Mouse (Mus musculus) cerebellum, adult 2 months (tissue): ENCODE data around the gene Clk2. TPM values are rescaled to one million over a fixed set of nuclear protein-coding genes. Genes with fewer than 3 reads are reported as not detected.

Experiments
- DNase-seq, 2 experiments: peaks; one replicate each; pipeline ENCODE4 v3.0.0; 2021
- H3K27ac ChIP-seq: fragments of 200-500 bp; 2 replicates; pipeline ENCODE4 v1.5.1; 2012; ENCODE audit warnings: low read length, control low read depth, inconsistent platforms; ENCODE audit not compliant: insufficient read depth
- H3K27me3 ChIP-seq: fragments of 200-500 bp; 2 replicates; pipeline ENCODE4 v1.6.1; 2012; ENCODE audit warnings: inconsistent platforms, mild to moderate bottlenecking, low read length, moderate library complexity; ENCODE audit not compliant: control insufficient read depth, insufficient read depth
- H3K4me1 ChIP-seq: fragments of 200-500 bp; 2 replicates; pipeline ENCODE4 v1.6.1; 2011; ENCODE audit warnings: low read length; ENCODE audit not compliant: control insufficient read depth, insufficient read depth
- H3K4me3 ChIP-seq: fragments of 200-500 bp; replicated peaks from 2 replicates; pipeline ENCODE3; 2011; ENCODE audit warnings: mild to moderate bottlenecking, low read depth, low read length, control low read depth; ENCODE audit not compliant: insufficient read depth
- CTCF ChIP-seq: fragments of 200-500 bp; IDR thresholded peaks from 2 replicates; pipeline ENCODE4 v1.5.1; 2011; ENCODE audit warnings: low read depth, mild to moderate bottlenecking, control low read depth, low read length, moderate library complexity, borderline replicate concordance; ENCODE audit not compliant: insufficient read depth
- POLR2A ChIP-seq: fragments of 200-500 bp; IDR thresholded peaks from 2 replicates; pipeline ENCODE4 v1.6.1; 2011; ENCODE audit warnings: low read length, control low read depth, borderline replicate concordance; ENCODE audit not compliant: insufficient read depth
- whole genome bisulfite sequencing: fragments of 180-500 bp; shearing (Covaris S2); methylation state at CpG from one replicate; pipeline ENCODE4 v1.1.7; 2018; 5-methylcytosine and 5-hydroxymethylcytosine counted together
- polyA plus RNA-seq: library from polyadenylated mRNA; depleted of rRNA; stranded (reverse); fragments of >200 nt; gene quantifications from 2 replicates; pipeline ENCODE4 v1.2.3, GENCODE M21; 2012; rRNA removed

Clk2 gene
- 75.5 and 80.2 TPM in 2 replicates for polyA plus RNA-seq

DNA sequence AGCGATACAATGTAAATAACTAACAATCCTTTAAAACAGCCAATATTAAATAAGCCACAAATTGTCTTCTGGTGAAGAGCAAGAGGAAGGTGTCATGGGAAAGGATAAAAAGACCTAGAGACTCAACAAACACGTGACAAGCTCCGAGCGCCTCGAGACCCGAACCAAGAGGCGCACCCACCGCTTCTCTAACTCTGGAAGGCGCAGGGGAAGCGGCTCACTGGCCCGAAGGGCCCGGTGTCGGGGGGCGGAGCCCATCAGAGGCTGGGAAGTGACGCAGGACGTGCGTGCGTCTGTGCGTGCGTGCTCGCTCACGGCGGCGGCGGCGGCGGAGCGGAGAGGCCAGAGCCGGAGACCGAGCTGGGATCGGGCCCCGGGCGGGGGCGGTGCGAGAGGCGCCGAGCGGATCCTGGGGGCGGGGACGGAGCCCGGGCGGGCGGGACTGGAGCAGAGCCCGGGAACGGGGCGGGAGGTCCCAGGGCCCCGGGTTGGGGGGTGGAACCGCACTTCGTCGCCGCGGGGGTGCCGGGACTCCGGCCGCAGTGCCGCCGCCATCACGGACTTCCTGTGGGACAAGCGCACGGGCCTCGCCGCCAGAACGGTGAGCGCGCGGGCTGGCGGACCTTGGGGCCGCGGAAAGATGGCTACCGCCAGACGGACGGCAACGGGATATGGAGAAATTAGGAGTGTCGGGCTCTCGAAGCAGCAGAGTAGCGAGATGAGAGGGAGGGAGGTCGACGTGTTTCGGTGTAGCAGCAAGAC is at the start of gene Clk2:
Clk2 (plus strand) TSS at position 290 of the 762 bp plus-strand sequence.
- TF ChIP-seq CTCF (no peak), POLR2A (peak; percentile 90; the same call in 1 of the 2 replicates)
- WGBS: under 1% methylated on average over 75 of the region's 79 CpGs

GRCm38 (mm10) chr3:89115522-89115921 is 49.1 kb upstream of the Clk2 start:
- no peak overlapping the region for H3K27ac ChIP-seq
- 4% methylated on average over 2 of the region's 2 CpGs for WGBS
- no peaks in the 10 kb centered on the region for H3K27me3 ChIP-seq
- DNase-seq: peak in 1 of 2 experiments; percentile 38
- TF ChIP-seq CTCF (peak; percentile 46; the same call in 1 of the 2 replicates), POLR2A (no peak)
- H3K4me1 ChIP-seq: no peaks in the 10 kb centered on the region
- H3K4me3 ChIP-seq: no peak overlapping the region

More for the DNA sequence above, at the start of gene Clk2:
- H3K27me3 ChIP-seq: no peaks in the 10 kb centered on the region
- peak; percentile 95 to 96 for DNase-seq
- peak within 1 kb of the TSS; percentile 83 for H3K4me3 ChIP-seq
- H3K27ac ChIP-seq: peak within 1 kb of the TSS; percentile 26
- peaks cover 8% of the 10 kb centered on the region; the same call in 1 of the 2 replicates for H3K4me1 ChIP-seq

GRCm38 (mm10) chr3:89123313-89123712 is 41.3 kb upstream of the Clk2 start:
- Histone ChIP-seq H3K4me1 (no peaks in the 10 kb centered on the region), H3K27me3 (no peaks in the 10 kb centered on the region), H3K4me3 (no peak overlapping the region), H3K27ac (no peak overlapping the region)
- no peak for DNase-seq
- WGBS: 79% methylated on average over 2 of the region's 2 CpGs
- no peak for TF ChIP-seq CTCF
- no peak for TF ChIP-seq POLR2A

DNA sequence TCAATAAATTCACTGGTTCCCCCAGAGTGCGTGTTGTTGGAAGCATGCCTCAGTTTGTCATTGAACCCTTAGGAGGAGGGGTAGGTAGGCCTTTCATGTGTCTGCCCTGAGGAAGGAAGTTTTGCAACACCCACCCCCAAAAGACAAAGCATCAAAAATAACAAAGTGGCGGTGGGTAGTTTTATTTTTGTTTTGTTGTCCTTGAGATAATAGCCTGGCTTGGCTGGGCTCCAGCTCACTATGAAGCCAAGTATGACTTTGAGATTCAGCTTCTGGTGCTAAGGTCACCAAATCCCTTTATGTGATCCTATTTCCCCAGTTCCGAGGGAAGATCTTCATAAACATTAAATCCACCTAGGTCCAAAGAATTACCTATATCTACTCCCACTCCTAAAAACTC is 40.4 kb upstream of the Clk2 start:
- 60% methylated on average over 3 of the region's 3 CpGs for WGBS
- DNase-seq: no peak
- H3K4me1 ChIP-seq: no peaks in the 10 kb centered on the region
- H3K27ac ChIP-seq: no peak overlapping the region
- no peak overlapping the region for H3K4me3 ChIP-seq
- no peak for TF ChIP-seq CTCF
- TF ChIP-seq POLR2A: no peak
- H3K27me3 ChIP-seq: no peaks in the 10 kb centered on the region

- 90% methylated on average over 3 of the region's 3 CpGs for WGBS
- TF ChIP-seq POLR2A: no peak
- no peak for TF ChIP-seq CTCF
- Histone ChIP-seq H3K27ac (no peak overlapping the region), H3K27me3 (no peaks in the 10 kb centered on the region), H3K4me1 (no peaks in the 10 kb centered on the region), H3K4me3 (no peak overlapping the region)
- DNase-seq: no peak
Measured at GRCm38 (mm10) chr3:89125981-89126380, 38.6 kb upstream of the Clk2 start.

- TF ChIP-seq POLR2A (no peak), CTCF (no peak)
- Histone ChIP-seq H3K27ac (no peak overlapping the region), H3K27me3 (no peaks in the 10 kb centered on the region), H3K4me3 (no peak overlapping the region), H3K4me1 (peaks cover 3% of the 10 kb centered on the region)
- DNase-seq: no peak
- 86% methylated on average over 3 of the region's 3 CpGs for WGBS
Measured at GRCm38 (mm10) chr3:89129908-89130307, 34.7 kb upstream of the Clk2 start.

- H3K4me3 ChIP-seq: peak overlapping the region; percentile 63
Measured at GRCm38 (mm10) chr3:89131816-89132215, 32.8 kb upstream of the Clk2 start.

More at GRCm38 (mm10) chr3:89131816-89132215, 32.8 kb upstream of the Clk2 start:
- TF ChIP-seq POLR2A (no peak), CTCF (no peak)
- WGBS: 17% methylated on average over 4 of the region's 4 CpGs
- H3K27me3 ChIP-seq: no peaks in the 10 kb centered on the region
- no peak overlapping the region for H3K27ac ChIP-seq
- H3K4me1 ChIP-seq: peaks cover 3% of the 10 kb centered on the region
- no peak for DNase-seq
